Mouse (Mus musculus) embryo, embryonic 10 days (tissue): ENCODE data around the gene Ogfod2.

Experiments
- DNase-seq: peaks from one replicate; pipeline ENCODE4 v3.0.0-alpha.2; 2015; ENCODE audit warnings: low spot score

The Ogfod2 gene

GRCm38 (mm10) chr5:124155943-124156342, 43.8 kb downstream of the Ogfod2 start:
- no peak for DNase-seq

- DNase-seq: no peak
Observed at GRCm38 (mm10) chr5:124158305-124158704, 46.2 kb downstream of the Ogfod2 start.

DNA sequence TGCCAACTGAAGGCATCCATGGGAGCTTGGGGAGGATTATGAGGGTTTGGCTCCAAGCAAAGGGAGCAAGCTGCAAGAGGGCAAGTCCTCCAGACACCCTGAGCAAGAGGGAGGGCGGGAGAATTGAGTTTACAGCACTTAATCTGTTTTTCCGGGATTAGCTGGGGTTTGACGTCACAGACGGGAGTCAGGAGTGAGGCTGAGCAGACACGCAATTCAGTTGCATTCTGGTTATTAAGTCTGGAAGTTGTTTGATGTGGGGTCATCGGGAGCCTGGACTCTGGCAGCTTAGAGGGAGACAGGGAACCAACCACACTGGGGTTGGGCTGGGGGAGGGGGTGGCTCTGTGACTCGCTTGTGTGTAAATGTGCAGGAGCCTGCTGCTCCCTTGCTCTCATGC, 47.4 kb downstream of the Ogfod2 start:
- DNase-seq: peak; percentile 57

DNA sequence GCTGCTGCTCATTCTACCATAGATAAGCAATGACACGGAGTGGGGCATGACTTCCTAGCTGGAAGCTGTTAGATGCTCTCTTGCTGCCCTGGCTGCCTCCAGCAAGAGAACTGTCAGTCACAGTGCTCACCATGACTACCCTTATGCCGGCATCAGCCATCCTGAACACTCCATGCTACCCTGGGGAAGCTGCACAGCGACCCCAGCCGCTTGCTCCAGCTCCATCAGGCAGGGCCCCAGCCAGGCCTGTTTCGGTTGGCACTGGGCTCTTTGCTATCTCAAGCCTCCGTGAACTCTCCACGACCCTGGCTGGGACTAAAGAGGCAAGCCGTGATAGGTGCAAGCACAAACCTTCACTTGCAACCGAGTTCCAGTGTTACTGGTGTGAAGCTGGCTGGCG, 49.7 kb downstream of the Ogfod2 start:
- DNase-seq: peak; percentile 53

DNA sequence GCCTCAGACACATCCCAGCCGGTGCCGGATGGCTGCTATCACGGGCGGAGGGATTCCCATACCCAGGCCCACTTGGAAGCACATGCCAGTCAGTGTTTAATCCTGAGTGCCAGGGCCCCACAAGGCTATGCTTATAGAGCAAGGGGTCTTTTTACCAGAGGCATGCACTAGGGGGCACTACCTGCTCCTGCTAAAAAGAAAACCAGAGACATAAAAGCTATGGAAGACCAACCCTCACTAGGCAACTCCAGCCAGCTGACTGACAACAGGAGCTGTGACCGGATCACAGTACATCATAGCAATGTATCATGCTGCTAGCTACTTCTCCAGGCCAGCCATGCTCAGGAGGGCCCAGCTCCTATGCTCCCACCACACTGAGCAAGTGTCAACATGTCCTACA, 50.5 kb downstream of the Ogfod2 start:
- DNase-seq: peak; percentile 78

GRCm38 (mm10) chr5:124163445-124163844, 51.3 kb downstream of the Ogfod2 start:
- DNase-seq: no peak
